Mouse (Mus musculus): ENCODE results near the gene Gkap1. TPM values are rescaled to one million over a fixed set of nuclear protein-coding genes. Genes with fewer than 3 reads are reported as not detected.
A peak's percentile ranks its signal among the peaks of the same experiment; 100 is the strongest.

The Gkap1 gene
- total and polyA plus RNA-seq, 2 experiments: 3.5 to 14.9 TPM

- H3K4me1 ChIP-seq (ENCODE audit: control insufficient read depth, insufficient read depth, low read length): no peaks in the 10 kb centered on the region
- H3K27ac ChIP-seq (replicated peaks; ENCODE audit: insufficient read depth, low read depth, low read length): no peak overlapping the region
- no peaks in the 10 kb centered on the region for H3K79me2 ChIP-seq (ENCODE audit: control insufficient read depth, insufficient read depth, low read length)
- no peaks in the 10 kb centered on the region for H3K27me3 ChIP-seq (ENCODE audit: control insufficient read depth, insufficient read depth, low read length)
- 56% methylated on average over 5 of the region's 5 CpGs for WGBS
- H3K36me3 ChIP-seq (ENCODE audit: control insufficient read depth, insufficient read depth, low read length): no peaks in the 10 kb centered on the region
- no peak overlapping the region for H3K9ac ChIP-seq (ENCODE audit: low read depth, low read length)
- DNase-seq (ENCODE audit: extremely low read depth, low read depth, low spot score): no peak
- TF ChIP-seq CTCF (IDR thresholded peaks at IDR 0.05; ENCODE audit: low read depth, low read length) (no peak), POLR2A (IDR thresholded peaks at IDR 0.05; ENCODE audit: extremely low read depth, insufficient read depth, low read length) (no peak)
- H3K4me3 ChIP-seq (ENCODE audit: insufficient read depth, low read depth, low read length): no peak overlapping the region
Observed at GRCm38 (mm10) chr13:58292811-58293210, 17.3 kb upstream of the Gkap1 start.

GRCm38 (mm10) chr13:58289308-58289707 lies 13.8 kb upstream of the Gkap1 start:
- no peaks in the 10 kb centered on the region for H3K79me2 ChIP-seq (ENCODE audit: control insufficient read depth, insufficient read depth, low read length)
- no peak overlapping the region for H3K27ac ChIP-seq (replicated peaks; ENCODE audit: insufficient read depth, low read depth, low read length)
- 88% methylated on average over 1 of the region's 1 CpGs for WGBS
- H3K27me3 ChIP-seq (ENCODE audit: control insufficient read depth, insufficient read depth, low read length): no peaks in the 10 kb centered on the region
- TF ChIP-seq CTCF (IDR thresholded peaks at IDR 0.05; ENCODE audit: low read depth, low read length): no peak
- no peak for TF ChIP-seq POLR2A (IDR thresholded peaks at IDR 0.05; ENCODE audit: extremely low read depth, insufficient read depth, low read length)
- no peaks in the 10 kb centered on the region for H3K4me1 ChIP-seq (ENCODE audit: control insufficient read depth, insufficient read depth, low read length)
- no peak overlapping the region for H3K4me3 ChIP-seq (ENCODE audit: insufficient read depth, low read depth, low read length)
- H3K9ac ChIP-seq (ENCODE audit: low read depth, low read length): no peak overlapping the region
- no peak for DNase-seq (ENCODE audit: extremely low read depth, low read depth, low spot score)
- no peaks in the 10 kb centered on the region for H3K36me3 ChIP-seq (ENCODE audit: control insufficient read depth, insufficient read depth, low read length)

- no peaks in the 10 kb centered on the region for H3K79me2 ChIP-seq (ENCODE audit: control insufficient read depth, insufficient read depth, low read length)
- no peaks in the 10 kb centered on the region for H3K27me3 ChIP-seq (ENCODE audit: control insufficient read depth, insufficient read depth, low read length)
- no peaks in the 10 kb centered on the region for H3K4me1 ChIP-seq (ENCODE audit: control insufficient read depth, insufficient read depth, low read length)
- WGBS: 15% methylated on average over 13 of the region's 13 CpGs
- H3K27ac ChIP-seq (replicated peaks; ENCODE audit: insufficient read depth, low read depth, low read length): no peak overlapping the region
- peak; percentile 53 for DNase-seq (ENCODE audit: extremely low read depth, low read depth, low spot score)
- TF ChIP-seq POLR2A (IDR thresholded peaks at IDR 0.05; ENCODE audit: extremely low read depth, insufficient read depth, low read length) (no peak), CTCF (IDR thresholded peaks at IDR 0.05; ENCODE audit: low read depth, low read length) (peak; percentile 98)
- H3K4me3 ChIP-seq (ENCODE audit: insufficient read depth, low read depth, low read length): no peak overlapping the region
- no peaks in the 10 kb centered on the region for H3K36me3 ChIP-seq (ENCODE audit: control insufficient read depth, insufficient read depth, low read length)
- no peak overlapping the region for H3K9ac ChIP-seq (ENCODE audit: low read depth, low read length)
Observed at GRCm38 (mm10) chr13:58287822-58288221, 12.3 kb upstream of the Gkap1 start.

- no peak for DNase-seq (ENCODE audit: extremely low read depth, low read depth, low spot score)
- H3K9ac ChIP-seq (ENCODE audit: low read depth, low read length): no peak overlapping the region
- WGBS: 80% methylated on average over 4 of the region's 4 CpGs
- no peaks in the 10 kb centered on the region for H3K27me3 ChIP-seq (ENCODE audit: control insufficient read depth, insufficient read depth, low read length)
- no peak overlapping the region for H3K4me3 ChIP-seq (ENCODE audit: insufficient read depth, low read depth, low read length)
- no peaks in the 10 kb centered on the region for H3K79me2 ChIP-seq (ENCODE audit: control insufficient read depth, insufficient read depth, low read length)
- no peak for TF ChIP-seq CTCF (IDR thresholded peaks at IDR 0.05; ENCODE audit: low read depth, low read length)
- no peaks in the 10 kb centered on the region for H3K4me1 ChIP-seq (ENCODE audit: control insufficient read depth, insufficient read depth, low read length)
- no peak overlapping the region for H3K27ac ChIP-seq (replicated peaks; ENCODE audit: insufficient read depth, low read depth, low read length)
- H3K36me3 ChIP-seq (ENCODE audit: control insufficient read depth, insufficient read depth, low read length): no peaks in the 10 kb centered on the region
Observed at GRCm38 (mm10) chr13:58283466-58283865, 8.0 kb upstream of the Gkap1 start.

GRCm38 (mm10) chr13:58281936-58282335 lies 6.4 kb upstream of the Gkap1 start:
- TF ChIP-seq CTCF (IDR thresholded peaks at IDR 0.05; ENCODE audit: low read depth, low read length): no peak
- TF ChIP-seq POLR2A (IDR thresholded peaks at IDR 0.05; ENCODE audit: extremely low read depth, insufficient read depth, low read length): no peak
- H3K27ac ChIP-seq (replicated peaks; ENCODE audit: insufficient read depth, low read depth, low read length): no peak overlapping the region
- H3K27me3 ChIP-seq (ENCODE audit: control insufficient read depth, insufficient read depth, low read length): no peaks in the 10 kb centered on the region
- H3K4me3 ChIP-seq (ENCODE audit: insufficient read depth, low read depth, low read length): no peak overlapping the region
- no peaks in the 10 kb centered on the region for H3K79me2 ChIP-seq (ENCODE audit: control insufficient read depth, insufficient read depth, low read length)
- no peaks in the 10 kb centered on the region for H3K4me1 ChIP-seq (ENCODE audit: control insufficient read depth, insufficient read depth, low read length)
- no peak overlapping the region for H3K9ac ChIP-seq (ENCODE audit: low read depth, low read length)
- no peak for DNase-seq (ENCODE audit: extremely low read depth, low read depth, low spot score)
- 76% methylated on average over 4 of the region's 4 CpGs for WGBS
- H3K36me3 ChIP-seq (ENCODE audit: control insufficient read depth, insufficient read depth, low read length): no peaks in the 10 kb centered on the region

GRCm38 (mm10) chr13:58280528-58280927 lies 5.0 kb upstream of the Gkap1 start:
- H3K36me3 ChIP-seq (ENCODE audit: control insufficient read depth, insufficient read depth, low read length): no peaks in the 10 kb centered on the region
- H3K27me3 ChIP-seq (ENCODE audit: control insufficient read depth, insufficient read depth, low read length): no peaks in the 10 kb centered on the region
- H3K4me3 ChIP-seq (ENCODE audit: insufficient read depth, low read depth, low read length): no peak overlapping the region
- TF ChIP-seq CTCF (IDR thresholded peaks at IDR 0.05; ENCODE audit: low read depth, low read length) (no peak), POLR2A (IDR thresholded peaks at IDR 0.05; ENCODE audit: extremely low read depth, insufficient read depth, low read length) (no peak)
- no peak overlapping the region for H3K9ac ChIP-seq (ENCODE audit: low read depth, low read length)
- no peaks in the 10 kb centered on the region for H3K4me1 ChIP-seq (ENCODE audit: control insufficient read depth, insufficient read depth, low read length)
- H3K79me2 ChIP-seq (ENCODE audit: control insufficient read depth, insufficient read depth, low read length): no peaks in the 10 kb centered on the region
- 87% methylated on average over 3 of the region's 3 CpGs for WGBS
- DNase-seq (ENCODE audit: extremely low read depth, low read depth, low spot score): no peak
- H3K27ac ChIP-seq (replicated peaks; ENCODE audit: insufficient read depth, low read depth, low read length): no peak overlapping the region
